Mouse (Mus musculus) heart, postnatal 36 days (tissue): Measurements from ENCODE around the gene Sohlh2. TPM values are rescaled to one million over a fixed set of nuclear protein-coding genes. Genes with fewer than 3 reads are reported as not detected.
"Not testable (repeated sequence)": the region's sequence is repeated elsewhere in the genome, so short reads cannot be mapped to it uniquely, and the experiment has no call there.

ENCODE experiments used
- DNase-seq, 2 experiments: peaks; one replicate each; pipeline ENCODE4 v3.0.0; 2021 to 2022
- intact Hi-C: fragments of 180-260 bp; cut with DNase I; formaldehyde crosslinking; loops from one replicate; pipeline ENCODE4 v1.15.1; 2025
- total RNA-seq, 2 experiments: library from RNA; stranded (reverse); gene quantifications; 2 replicates each; pipeline ENCODE4 v1.2.3; 2021

Gene Sohlh2
- total RNA-seq, 2 experiments from 2014 or later = not detected

GRCm38 (mm10) chr3:55203621-55204020 is 21.8 kb downstream of the Sohlh2 start:
- intact Hi-C loops, DNase-seq: not testable (repeated sequence)

GRCm38 (mm10) chr3:55206413-55206812 is 24.6 kb downstream of the Sohlh2 start:
- intact Hi-C loops = no loop called here
- DNase-seq = no peak

- DNase-seq = no peak
- intact Hi-C loops = no loop called here
These were observed 25.8 kb downstream of the Sohlh2 start for GRCm38 (mm10) chr3:55207665-55208064.

- intact Hi-C loops = no loop called here
- DNase-seq = no peak
These were observed 30.4 kb downstream of the Sohlh2 start for GRCm38 (mm10) chr3:55212254-55212653.

GRCm38 (mm10) chr3:55213785-55214184 is 32.0 kb downstream of the Sohlh2 start:
- intact Hi-C loops = no loop called here
- no peak for DNase-seq

GRCm38 (mm10) chr3:55214413-55214812 is 32.6 kb downstream of the Sohlh2 start:
- intact Hi-C loops = no loop called here
- no peak for DNase-seq

GRCm38 (mm10) chr3:55222502-55222901 is 40.7 kb downstream of the Sohlh2 start:
- intact Hi-C loops = no loop called here

GRCm38 (mm10) chr3:55223862-55224261 is 42.0 kb downstream of the Sohlh2 start:
- intact Hi-C loops = no loop called here
- no peak for DNase-seq

More at GRCm38 (mm10) chr3:55222502-55222901, 40.7 kb downstream of the Sohlh2 start:
- DNase-seq = no peak

GRCm38 (mm10) chr3:55226501-55227213 is 44.8 kb downstream of the Sohlh2 start:
- DNase-seq = no peak
- intact Hi-C loops = no loop called here

- no peak for DNase-seq
- intact Hi-C loops = no loop called here
These were observed 45.4 kb downstream of the Sohlh2 start for GRCm38 (mm10) chr3:55227214-55227581.

GRCm38 (mm10) chr3:55241730-55242421 is 60.0 kb downstream of the Sohlh2 start, which contains the start of gene Dclk1:
Gene Dclk1 (plus strand): TSS chr3:55242364.
- intact Hi-C loops = loop anchor here (5.0 to 10.0 kb wide), 3 partner anchors 50 to 113 kb away; no protein-coding TSS in a partner anchor
- DNase-seq = peak in 1 of 2 experiments; percentile 45

GRCm38 (mm10) chr3:55242422-55243055 is 60.7 kb downstream of the Sohlh2 start:
- intact Hi-C loops = loop anchor here (5.0 to 10.0 kb wide), 3 partner anchors 50 to 112 kb away; no protein-coding TSS in a partner anchor
- peak; percentile 73 to 75 for DNase-seq

- peak in 1 of 2 experiments; percentile 5 for DNase-seq
- intact Hi-C loops = loop anchor here (5.0 to 10.0 kb wide), 3 partner anchors 51 to 112 kb away; no protein-coding TSS in a partner anchor
These were observed 61.2 kb downstream of the Sohlh2 start for GRCm38 (mm10) chr3:55243056-55243471.

GRCm38 (mm10) chr3:55244087-55244486 is 62.3 kb downstream of the Sohlh2 start:
- no peak for DNase-seq
- intact Hi-C loops = loop anchor here (5.0 to 10.0 kb wide), 3 partner anchors 52 to 111 kb away; no protein-coding TSS in a partner anchor

- intact Hi-C loops = loop anchor here (10.0 kb wide), 1 partner anchor 108 kb away; no protein-coding TSS in a partner anchor
- no peak for DNase-seq
These were observed 64.9 kb downstream of the Sohlh2 start for GRCm38 (mm10) chr3:55246618-55247272.

- intact Hi-C loops = loop anchor here (10.0 kb wide), 1 partner anchor 107 kb away; no protein-coding TSS in a partner anchor
- DNase-seq = no peak
These were observed 66.2 kb downstream of the Sohlh2 start for GRCm38 (mm10) chr3:55248048-55248447.

- DNase-seq = peak; percentile 15 to 23
- intact Hi-C loops = loop anchor here (10.0 kb wide), 1 partner anchor 106 kb away; no protein-coding TSS in a partner anchor
These were observed 66.7 kb downstream of the Sohlh2 start for GRCm38 (mm10) chr3:55248508-55248907.

- DNase-seq = no peak
- intact Hi-C loops = no loop called here
These were observed 68.8 kb downstream of the Sohlh2 start for GRCm38 (mm10) chr3:55250631-55251030.
